Mouse (Mus musculus): Measurements from ENCODE around the gene Gm4952.

DNA sequence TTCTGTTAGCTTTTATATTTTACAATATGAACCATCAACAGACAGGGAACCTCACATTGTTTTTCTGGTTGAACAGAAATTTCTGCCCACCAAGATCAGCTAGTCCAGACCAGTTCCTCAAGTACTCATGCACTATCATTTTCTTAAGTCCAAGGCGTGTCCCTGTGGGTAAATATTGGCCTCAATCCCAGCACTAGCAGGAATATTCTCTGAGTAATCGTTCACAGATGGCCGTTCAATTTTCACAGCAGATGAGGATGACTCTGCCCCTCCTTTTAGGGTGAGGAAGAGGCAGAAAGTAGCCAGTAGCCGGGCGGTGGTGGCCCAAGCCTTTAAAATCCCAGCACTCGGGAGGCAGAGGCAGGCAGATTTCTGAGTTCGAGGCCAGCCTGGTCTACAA, 24.7 kb upstream of the Gm4952 start:
- no peak for TF ChIP-seq CTCF (IDR thresholded peaks at IDR 0.05; ENCODE audit: extremely low read depth, insufficient read depth, low read length)
- no peak for TF ChIP-seq POLR2A (IDR thresholded peaks at IDR 0.05; ENCODE audit: extremely low read depth, insufficient read depth, low read length)

Data from cortical plate, adult 2 months (tissue).